Mouse (Mus musculus) adrenal gland, postnatal 14 days (tissue): ENCODE results near the gene Capn10. TPM values are rescaled to one million over a fixed set of nuclear protein-coding genes. Genes with fewer than 3 reads are reported as not detected.

Source experiments
- DNase-seq: peaks from one replicate; pipeline ENCODE4 v3.0.0; 2021; ENCODE audit warnings: mixed read lengths
- total RNA-seq: library from RNA; stranded (reverse); gene quantifications from 2 replicates; pipeline ENCODE4 v1.2.3, GENCODE M21; 2021

The Capn10 gene
- total RNA-seq, 1 experiment from 2014 or later: 16.2 TPM

GRCm38 (mm10) chr1:92976141-92976566 lies 42.0 kb downstream of the Capn10 start:
- DNase-seq: peak; percentile 75

GRCm38 (mm10) chr1:92978645-92979044 lies 44.5 kb downstream of the Capn10 start:
- DNase-seq: no peak

- DNase-seq: no peak
Observed at GRCm38 (mm10) chr1:92979073-92979602, 45.0 kb downstream of the Capn10 start.

GRCm38 (mm10) chr1:92981056-92981845 lies 47.1 kb downstream of the Capn10 start:
- peak; percentile 38 for DNase-seq

- no peak for DNase-seq
Observed at GRCm38 (mm10) chr1:92982931-92983605, 48.9 kb downstream of the Capn10 start.

GRCm38 (mm10) chr1:92984999-92985398 lies 50.8 kb downstream of the Capn10 start:
- no peak for DNase-seq

GRCm38 (mm10) chr1:92988894-92989293 lies 54.7 kb downstream of the Capn10 start:
- DNase-seq: no peak

GRCm38 (mm10) chr1:92989891-92990290 lies 55.7 kb downstream of the Capn10 start:
- DNase-seq: peak; percentile 1

GRCm38 (mm10) chr1:92992214-92992855 lies 58.2 kb downstream of the Capn10 start:
- DNase-seq: peak; percentile 63

- no peak for DNase-seq
Observed at GRCm38 (mm10) chr1:92992880-92993279, 58.7 kb downstream of the Capn10 start.

Other genes starting within 250 kb of the Capn10 start
- gene Gpc1, start 102.7 kb upstream of the Capn10 start, total RNA-seq: 41.9 and 43.2 TPM in 2 replicates
- gene Ankmy1, start 31.5 kb upstream of the Capn10 start, total RNA-seq: 0.67 and 0.94 TPM in 2 replicates
- 12.9 and 13.6 TPM in 2 replicates for gene Dusp28, start 27.4 kb upstream of the Capn10 start, total RNA-seq
- gene Rnpepl1, start 23.6 kb upstream of the Capn10 start, total RNA-seq: 69.4 and 74.6 TPM in 2 replicates
- 1.9 and 3.5 TPM in 2 replicates for gene Gpr35, start 16.5 kb downstream of the Capn10 start, total RNA-seq
- not detected in 2 replicates for gene Aqp12, start 72.0 kb downstream of the Capn10 start, total RNA-seq
- gene Kif1a, start 167.6 kb downstream of the Capn10 start, total RNA-seq: 18.5 and 25.5 TPM in 2 replicates
- gene Agxt, start 200.9 kb downstream of the Capn10 start, total RNA-seq: 2.3 and 40.2 TPM in 2 replicates
- gene 2310007B03Rik, start 226.6 kb downstream of the Capn10 start, total RNA-seq: not detected in 2 replicates
- 0.07 and 0.08 TPM in 2 replicates for gene Crocc2, start 234.3 kb downstream of the Capn10 start, total RNA-seq